Mouse (Mus musculus) liver, adult 2 months (tissue): ENCODE measurements around the gene Ruvbl2. TPM values are rescaled to one million over a fixed set of nuclear protein-coding genes. Genes with fewer than 3 reads are reported as not detected.
A peak's percentile ranks its signal among the peaks of the same experiment; 100 is the strongest.

ENCODE experiments used
- DNase-seq: peaks from one replicate; pipeline ENCODE4 v3.0.0-alpha.2; 2011; ENCODE audit warnings: low read depth, low spot score; ENCODE audit errors: extremely low read depth
- H3K27ac ChIP-seq: fragments of 200-500 bp; replicated peaks from 2 replicates; pipeline ENCODE4 v1.5.1; 2012; ENCODE audit warnings: low read depth, mild to moderate bottlenecking, control low read depth, inconsistent platforms, low read length; ENCODE audit not compliant: insufficient read depth
- H3K27me3 ChIP-seq: fragments of 200-500 bp; 2 replicates; pipeline ENCODE4 v1.6.1; 2012; ENCODE audit warnings: mild to moderate bottlenecking, moderate library complexity, low read length, inconsistent platforms; ENCODE audit not compliant: control insufficient read depth, insufficient read depth
- H3K36me3 ChIP-seq: fragments of 200-500 bp; 2 replicates; pipeline ENCODE4 v1.6.1; 2012; ENCODE audit warnings: low read length, inconsistent platforms; ENCODE audit not compliant: control insufficient read depth, insufficient read depth
- H3K4me1 ChIP-seq: fragments of 200-500 bp; 2 replicates; pipeline ENCODE4 v1.6.1; 2011; ENCODE audit warnings: low read length; ENCODE audit not compliant: control insufficient read depth, insufficient read depth
- H3K4me3 ChIP-seq: fragments of 200-500 bp; 2 replicates; pipeline ENCODE4 v1.5.1; 2011; ENCODE audit warnings: low read depth, mild to moderate bottlenecking, control low read depth, low read length, moderate library complexity; ENCODE audit not compliant: insufficient read depth
- H3K79me2 ChIP-seq: fragments of 200-500 bp; 2 replicates; pipeline ENCODE4 v1.6.1; 2012; ENCODE audit warnings: inconsistent platforms, mild to moderate bottlenecking, low read length, moderate library complexity; ENCODE audit not compliant: control insufficient read depth, insufficient read depth
- H3K9ac ChIP-seq: fragments of 200-500 bp; 2 replicates; pipeline ENCODE4 v1.6.1; 2012; ENCODE audit warnings: low read depth, mild to moderate bottlenecking, control low read depth, inconsistent platforms, low read length
- CTCF ChIP-seq: fragments of 200-500 bp; IDR thresholded peaks from 2 replicates; pipeline ENCODE4 v1.5.1; 2011; ENCODE audit warnings: low read depth, low read length, control low read depth
- POLR2A ChIP-seq: fragments of 200-500 bp; IDR thresholded peaks from 2 replicates; pipeline ENCODE4 v1.6.1; 2011; ENCODE audit warnings: low read length, control low read depth; ENCODE audit not compliant: insufficient read depth; ENCODE audit errors: extremely low read depth
- WGBS: fragments of 180-500 bp; shearing (Covaris S2); methylation state at CpG from one replicate; pipeline ENCODE4 v1.1.7; 2018; 5-methylcytosine and 5-hydroxymethylcytosine counted together
- polyA plus RNA-seq: library from polyadenylated mRNA; depleted of rRNA; stranded (reverse); fragments of >200 nt; gene quantifications from 2 replicates; pipeline ENCODE4 v1.2.3, GENCODE M21; 2012
- total RNA-seq: library from RNA; depleted of rRNA; stranded (reverse); fragments of >200 nt; gene quantifications from 2 replicates; pipeline ENCODE4 v1.2.3, GENCODE M21; 2014

Ruvbl2 gene
- total and polyA plus RNA-seq, 2 experiments: 8.9 to 28.8 TPM

- 1% methylated on average over 45 of the region's 45 CpGs for WGBS
- no peaks in the 10 kb centered on the region for H3K36me3 ChIP-seq
- H3K27me3 ChIP-seq: no peaks in the 10 kb centered on the region
- H3K4me3 ChIP-seq: peak within 1 kb of the TSS; percentile 61
- peak within 1 kb of the TSS; percentile 11 for H3K27ac ChIP-seq
- peaks cover 12% of the 10 kb centered on the region; the same call in 1 of the 2 replicates for H3K79me2 ChIP-seq
- H3K4me1 ChIP-seq: peaks cover 14% of the 10 kb centered on the region
- TF ChIP-seq POLR2A (peak; percentile 61; the same call in 1 of the 2 replicates), CTCF (peak; percentile 94)
- DNase-seq: peak; percentile 100
- H3K9ac ChIP-seq: peak within 1 kb of the TSS; percentile 72
Observed at GRCm38 (mm10) chr7:45434203-45435015, 3.5 kb downstream of the Ruvbl2 start, which contains the start of gene Gys1. Gene Gys1 (plus strand): TSS chr7:45434844.

GRCm38 (mm10) chr7:45433835-45434202 lies 4.1 kb downstream of the Ruvbl2 start:
- DNase-seq: no peak
- Histone ChIP-seq H3K79me2 (peaks cover 12% of the 10 kb centered on the region; the same call in 1 of the 2 replicates), H3K4me3 (peak overlapping the region; percentile 55), H3K27me3 (no peaks in the 10 kb centered on the region), H3K36me3 (no peaks in the 10 kb centered on the region), H3K9ac (peak overlapping the region; percentile 60), H3K4me1 (peaks cover 14% of the 10 kb centered on the region), H3K27ac (no peak overlapping the region; the same call in 1 of the 2 replicates)
- under 1% methylated on average over 7 of the region's 7 CpGs for WGBS
- TF ChIP-seq POLR2A: no peak
- no peak for TF ChIP-seq CTCF

GRCm38 (mm10) chr7:45426556-45426955 lies 11.3 kb downstream of the Ruvbl2 start:
- H3K36me3 ChIP-seq: no peaks in the 10 kb centered on the region; the same call in 1 of the 2 replicates
- H3K27ac ChIP-seq: no peak overlapping the region
- H3K4me1 ChIP-seq: no peaks in the 10 kb centered on the region
- 0 out of 2 replicates have a peak, but pooled peaks cover 4% of the 10 kb centered on the region for H3K79me2 ChIP-seq
- H3K4me3 ChIP-seq: no peak overlapping the region
- no peak for DNase-seq
- H3K27me3 ChIP-seq: no peaks in the 10 kb centered on the region
- no peak for TF ChIP-seq POLR2A
- TF ChIP-seq CTCF: no peak
- 84% methylated on average over 8 of the region's 8 CpGs for WGBS
- H3K9ac ChIP-seq: no peak overlapping the region

GRCm38 (mm10) chr7:45421194-45421593 lies 16.7 kb downstream of the Ruvbl2 start:
- WGBS: 97% methylated on average over 14 of the region's 14 CpGs
- Histone ChIP-seq H3K9ac (no peak overlapping the region), H3K27me3 (no peaks in the 10 kb centered on the region), H3K36me3 (no peaks in the 10 kb centered on the region; the same call in 1 of the 2 replicates), H3K4me3 (no peak overlapping the region), H3K27ac (no peak overlapping the region), H3K79me2 (no peaks in the 10 kb centered on the region), H3K4me1 (no peaks in the 10 kb centered on the region)
- DNase-seq: no peak
- no peak for TF ChIP-seq POLR2A
- TF ChIP-seq CTCF: no peak

- Histone ChIP-seq H3K36me3 (no peaks in the 10 kb centered on the region; the same call in 1 of the 2 replicates), H3K4me1 (no peaks in the 10 kb centered on the region), H3K4me3 (no peak within 1 kb of the TSS), H3K27me3 (peaks cover 4% of the 10 kb centered on the region; the same call in 1 of the 2 replicates), H3K79me2 (no peaks in the 10 kb centered on the region), H3K27ac (no peak within 1 kb of the TSS), H3K9ac (no peak within 1 kb of the TSS)
- TF ChIP-seq POLR2A (no peak), CTCF (no peak)
- WGBS: 87% methylated on average over 6 of the region's 6 CpGs
- no peak for DNase-seq
Observed at GRCm38 (mm10) chr7:45420615-45420919, 17.3 kb downstream of the Ruvbl2 start, which contains the start of gene Lhb. Gene Lhb (plus strand): TSS chr7:45420820.
